Mouse (Mus musculus): Measurements from ENCODE around the gene Dhx37. TPM values are rescaled to one million over a fixed set of nuclear protein-coding genes. Genes with fewer than 3 reads are reported as not detected.
A peak's percentile ranks its signal among the peaks of the same experiment; 100 is the strongest.
"Not testable (repeated sequence)": the region's sequence is repeated elsewhere in the genome, so short reads cannot be mapped to it uniquely, and the experiment has no call there.

The Dhx37 gene
- total RNA-seq, 2 experiments from 2014 or later, result 13.2 to 14.7 TPM

- DNase-seq, result peak; percentile 37 to 49
- intact Hi-C loops (cut with DNase I), result loop anchor here (2.0 kb wide), 1 partner anchor 23 kb away; no protein-coding TSS in a partner anchor
Measured at GRCm38 (mm10) chr5:125409348-125410090, 24.4 kb downstream of the Dhx37 start.

DNA sequence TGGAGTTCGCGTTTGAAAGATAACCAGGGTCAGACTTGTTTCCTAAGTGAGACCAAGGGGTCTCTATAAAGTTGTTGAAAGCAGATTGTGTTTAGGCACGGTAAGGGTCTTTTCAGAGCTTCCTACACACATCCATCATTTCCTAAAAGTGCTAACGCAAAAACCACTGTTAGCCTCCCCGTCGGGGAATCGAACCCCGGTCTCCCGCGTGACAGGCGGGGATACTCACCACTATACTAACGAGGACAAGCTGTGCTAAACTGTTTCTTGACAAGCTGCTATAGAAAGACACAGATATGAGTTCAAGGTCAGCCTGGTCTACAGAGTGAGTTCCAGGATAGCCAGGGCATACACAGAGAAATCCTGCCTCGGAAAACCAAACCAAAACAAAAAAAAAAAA, 25.1 kb downstream of the Dhx37 start:
- intact Hi-C loops (cut with DNase I), result loop anchor here (2.0 kb wide), 1 partner anchor 24 kb away; no protein-coding TSS in a partner anchor
- peak; percentile 86 to 88 for DNase-seq

- peak; percentile 13 to 23 for DNase-seq
- intact Hi-C loops (cut with DNase I), result loop anchor here (2.0 kb wide), 1 partner anchor 25 kb away; no protein-coding TSS in a partner anchor
Measured at GRCm38 (mm10) chr5:125407910-125408575, 25.9 kb downstream of the Dhx37 start.

- DNase-seq, result peak in 1 of 2 experiments; percentile 12
- intact Hi-C loops (cut with DNase I), result no loop called here
Measured at GRCm38 (mm10) chr5:125407020-125407830, 26.7 kb downstream of the Dhx37 start.

DNA sequence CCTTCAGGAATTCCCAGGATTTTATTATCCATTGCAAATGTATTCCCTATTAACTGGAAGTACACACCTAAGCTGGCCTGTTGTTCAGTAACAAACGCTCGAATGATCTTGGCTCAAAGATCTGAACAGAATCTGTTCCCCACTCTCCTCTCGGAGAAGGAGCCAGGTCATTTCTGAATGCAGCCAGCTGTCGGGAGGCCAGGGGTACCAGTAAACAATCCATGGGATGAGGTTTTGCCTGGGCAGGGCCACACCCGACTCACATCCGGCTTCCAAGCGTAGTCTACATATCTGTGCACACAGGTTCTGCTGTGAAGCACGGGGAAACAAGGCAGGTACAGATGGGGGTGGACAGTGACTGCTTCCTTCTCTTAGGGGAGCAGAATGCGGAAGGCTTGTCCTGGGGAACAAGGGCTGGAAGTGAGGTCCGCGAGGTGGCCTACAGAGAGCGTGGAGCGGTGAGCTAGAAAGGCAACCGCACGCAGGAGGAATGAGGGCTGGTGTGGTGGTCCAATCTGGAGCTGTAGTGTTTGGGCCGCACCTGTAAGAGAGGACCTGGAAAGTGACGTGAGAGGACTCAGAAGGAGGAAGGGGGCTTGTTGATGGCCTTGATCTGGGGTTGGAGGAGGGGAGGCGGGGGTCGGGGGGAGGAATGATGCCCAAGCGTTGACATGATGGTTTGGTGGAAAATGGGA, 27.5 kb downstream of the Dhx37 start:
- peak; percentile 79 for DNase-seq
- intact Hi-C loops (cut with DNase I), result no loop called here

GRCm38 (mm10) chr5:125405546-125406248, 28.2 kb downstream of the Dhx37 start:
- peak; percentile 92 to 94 for DNase-seq
- intact Hi-C loops (cut with DNase I), result no loop called here

DNA sequence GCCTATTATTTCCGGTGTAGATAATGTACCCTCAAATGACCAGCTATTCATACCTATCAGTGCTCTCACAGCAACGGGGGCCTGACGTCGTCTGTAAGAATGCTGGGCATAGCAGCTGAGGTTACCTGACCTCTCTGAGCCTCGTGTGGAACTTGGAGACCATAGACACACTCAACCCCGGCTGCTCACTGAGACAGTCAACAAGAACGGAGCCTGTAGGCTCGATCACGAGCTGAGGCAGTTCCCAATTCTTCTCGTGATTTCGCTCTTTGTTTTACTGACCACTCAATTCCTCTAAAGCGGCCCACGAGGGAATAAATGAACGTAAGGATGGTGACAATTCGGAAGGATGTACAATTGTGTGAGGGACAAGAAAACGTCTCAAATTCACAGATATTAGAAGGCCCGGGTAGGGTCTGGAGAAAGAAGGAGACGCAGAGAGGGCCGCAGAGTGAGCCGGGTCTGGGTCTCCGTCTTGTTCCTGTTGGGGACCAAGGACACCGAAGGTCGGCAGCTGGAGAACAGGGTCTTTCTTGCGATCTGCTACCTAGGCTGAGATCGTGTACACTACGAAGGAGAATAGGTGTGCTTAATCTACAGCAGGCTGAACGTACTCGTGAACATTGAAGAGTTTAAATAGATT, 28.9 kb downstream of the Dhx37 start:
- DNase-seq, result peak in 1 of 2 experiments; percentile 72
- intact Hi-C loops (cut with DNase I), result no loop called here

DNA sequence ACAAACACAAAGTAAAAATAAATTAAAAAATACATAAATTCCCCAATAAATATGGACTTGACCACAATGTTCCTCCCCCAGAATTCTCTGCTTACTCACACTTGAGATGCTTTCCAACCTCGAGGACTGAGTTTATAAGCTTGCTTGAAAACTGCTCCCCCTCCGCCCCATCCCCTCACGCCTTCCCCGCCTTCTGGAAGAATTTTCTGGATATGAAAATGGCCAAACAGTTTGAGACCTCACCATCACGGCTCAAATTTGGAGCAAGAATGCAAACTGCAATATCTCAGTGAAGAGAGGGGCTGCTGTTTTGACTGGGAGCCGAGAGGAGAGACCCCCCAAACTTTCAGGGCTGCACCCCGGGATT, 29.4 kb downstream of the Dhx37 start:
- DNase-seq, result no peak
- intact Hi-C loops (cut with DNase I), result no loop called here

- peak; percentile 76 to 82 for DNase-seq
- intact Hi-C loops (cut with DNase I), result no loop called here
Measured at GRCm38 (mm10) chr5:125403481-125404465, 30.1 kb downstream of the Dhx37 start.

- DNase-seq, result no peak
- intact Hi-C loops (cut with DNase I), result no loop called here
Measured at GRCm38 (mm10) chr5:125402991-125403390, 30.9 kb downstream of the Dhx37 start.

DNA sequence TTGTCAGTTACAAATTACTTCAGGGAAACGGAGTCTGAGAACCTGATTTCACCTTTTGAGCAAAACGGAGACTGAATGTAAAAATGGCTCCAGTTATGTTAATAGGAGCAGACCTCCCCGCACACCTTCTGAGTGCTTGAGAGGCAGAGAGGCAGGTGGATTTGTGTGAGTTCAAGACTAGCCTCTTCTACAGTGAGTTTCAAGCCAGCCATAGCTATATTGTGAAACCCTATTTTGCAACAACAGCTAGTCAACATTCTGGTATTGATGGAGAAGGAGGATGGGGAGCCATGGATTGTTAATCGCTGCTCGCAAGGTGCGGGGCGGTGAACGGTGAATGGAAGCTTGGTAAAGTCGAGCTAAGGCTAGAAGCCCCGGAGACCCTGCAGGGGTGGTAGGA, 31.4 kb downstream of the Dhx37 start:
- DNase-seq, result no peak
- intact Hi-C loops (cut with DNase I), result no loop called here

DNA sequence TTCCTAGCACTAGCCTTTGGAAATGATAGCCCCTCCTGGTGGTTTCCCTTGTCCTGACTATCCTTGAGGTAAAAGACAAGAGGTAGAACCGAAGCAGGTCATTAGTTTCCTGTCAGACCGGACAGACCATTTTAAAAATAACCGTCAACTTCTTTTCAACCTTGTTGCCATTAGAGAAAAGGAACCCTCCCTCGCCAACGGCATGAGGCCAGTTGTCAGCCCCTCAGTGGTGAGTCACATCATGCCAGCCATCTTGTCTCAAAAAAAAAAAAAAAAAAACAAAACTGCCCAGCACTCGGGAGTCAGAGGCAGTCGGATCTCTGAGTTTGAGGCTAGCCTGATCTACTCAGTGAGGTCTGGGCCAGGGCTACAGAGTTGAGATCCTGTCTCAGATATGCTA, 33.0 kb downstream of the Dhx37 start:
- DNase-seq, result no peak
- intact Hi-C loops (cut with DNase I), result no loop called here

- intact Hi-C loops (cut with DNase I), result no loop called here
- DNase-seq, result no peak
Measured at GRCm38 (mm10) chr5:125395008-125395407, 38.9 kb downstream of the Dhx37 start.

DNA sequence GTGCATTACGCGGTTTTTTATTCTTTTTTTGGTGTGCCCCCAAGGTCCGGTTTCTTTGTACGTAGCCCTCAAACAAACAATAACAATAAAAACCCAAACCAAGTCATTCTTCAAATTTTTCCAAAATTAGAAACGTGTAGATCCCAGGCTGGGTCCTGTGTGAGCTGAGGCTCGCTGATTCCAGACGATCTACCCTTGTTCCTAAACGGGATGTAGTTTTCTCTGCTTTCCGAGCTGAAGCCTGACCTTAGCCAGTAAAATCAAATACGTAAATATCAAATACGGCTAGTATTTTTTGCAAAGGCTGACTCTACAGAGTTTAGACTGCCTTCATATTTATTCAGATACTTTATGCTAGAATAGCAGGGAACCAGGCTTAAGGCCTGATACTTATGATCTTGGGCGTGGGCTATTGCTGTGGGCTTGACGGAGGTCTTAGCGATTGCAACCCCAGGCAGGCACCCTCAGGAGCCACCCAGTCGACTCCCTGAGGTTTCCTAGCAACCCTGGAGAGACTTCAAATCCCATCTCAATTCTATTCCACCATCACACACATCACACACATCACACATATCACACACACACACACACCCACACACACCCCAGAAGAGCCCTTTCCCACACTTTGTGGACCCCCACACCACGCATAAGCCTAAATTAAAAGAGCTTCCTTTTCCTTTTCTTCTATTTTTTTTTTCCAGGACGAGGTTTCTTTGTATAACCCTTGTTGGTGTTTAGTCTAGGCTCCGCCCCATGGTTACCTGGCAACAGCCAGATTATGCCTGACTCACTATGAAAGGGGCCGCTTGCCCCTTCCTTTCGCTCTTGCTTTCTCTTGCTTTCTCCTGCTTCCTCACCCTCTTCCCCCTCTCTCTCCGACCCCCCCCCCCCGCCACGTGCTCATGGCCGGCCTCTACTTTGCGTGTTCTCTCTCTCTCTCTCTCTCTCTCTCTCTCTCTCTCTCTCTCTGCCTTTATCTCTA, 40.0 kb downstream of the Dhx37 start:
- intact Hi-C loops (cut with DNase I), result no loop called here
- peak; percentile 89 to 90 for DNase-seq

- intact Hi-C loops (cut with DNase I), result no loop called here
- DNase-seq, result peak; percentile 99
Measured at GRCm38 (mm10) chr5:125392977-125393621, 40.8 kb downstream of the Dhx37 start.

DNA sequence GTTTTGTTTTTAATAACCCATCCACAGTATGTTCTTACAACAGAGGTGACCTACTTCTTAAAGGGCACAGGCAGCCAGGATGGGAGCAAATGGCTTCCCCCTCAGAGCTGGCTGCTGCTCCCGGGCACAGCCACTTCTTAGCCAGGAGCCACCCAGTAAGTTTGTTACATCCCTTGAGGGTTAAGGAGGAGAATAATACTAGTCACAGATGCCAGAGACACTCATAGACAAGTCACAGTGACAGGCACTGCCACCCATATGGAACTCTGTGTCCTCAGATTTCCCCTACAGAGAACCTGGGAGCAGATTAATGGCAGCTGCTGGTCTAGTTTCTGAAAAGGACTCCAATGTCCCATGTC, 41.3 kb downstream of the Dhx37 start:
- DNase-seq, result no peak
- intact Hi-C loops (cut with DNase I), result no loop called here

DNA sequence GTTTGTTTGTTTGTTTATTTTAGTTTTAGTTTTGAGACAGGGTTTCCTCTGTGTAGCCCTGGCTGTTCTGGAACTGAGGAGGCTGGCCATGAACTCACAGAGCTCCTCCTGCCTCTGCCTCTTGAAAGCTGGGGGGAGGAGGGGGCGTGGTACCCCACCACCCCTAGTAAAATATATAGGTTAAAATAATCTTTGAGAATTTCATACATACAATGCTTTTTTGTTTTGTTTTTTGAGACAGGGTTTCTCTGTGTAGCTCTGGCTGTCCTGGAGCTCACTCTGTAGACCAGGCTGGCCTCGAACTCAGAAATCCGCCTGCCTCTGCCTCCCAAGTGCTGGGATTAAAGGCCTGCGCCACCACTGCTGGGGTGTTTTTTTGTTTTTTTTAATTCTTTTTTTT, 41.7 kb downstream of the Dhx37 start:
- intact Hi-C loops (cut with DNase I); DNase-seq: not testable (repeated sequence)

Data from heart, postnatal 10 days (tissue).